Mouse (Mus musculus): ENCODE measurements around the gene Arhgef38. TPM values are rescaled to one million over a fixed set of nuclear protein-coding genes. Genes with fewer than 3 reads are reported as not detected.

Arhgef38 gene
- polyA plus RNA-seq, 1 experiment from 2014 or later: 1.5 TPM

- Histone ChIP-seq H3K9ac (ENCODE audit: low read depth, low read length) (no peak overlapping the region), H3K4me1 (ENCODE audit: control insufficient read depth, insufficient read depth, low read length) (no peaks in the 10 kb centered on the region), H3K4me2 (ENCODE audit: low read depth, low read length) (no peak overlapping the region), H3K27me3 (replicated peaks; ENCODE audit: control insufficient read depth, insufficient read depth, low read length) (no peaks in the 10 kb centered on the region), H3K36me3 (ENCODE audit: control insufficient read depth, insufficient read depth, low read length) (no peaks in the 10 kb centered on the region), H3K27ac (replicated peaks; ENCODE audit: low read depth, low read length) (no peak overlapping the region), H3K9me3 (ENCODE audit: control insufficient read depth, low read length) (no peaks in the 10 kb centered on the region), H3K4me3 (ENCODE audit: low read depth, low read length) (no peak overlapping the region)
- no peak for ATAC-seq (ENCODE audit: low read depth)
- peak; percentile 21 for DNase-seq (ENCODE audit: low spot score)
- 58% methylated on average over 5 of the region's 5 CpGs for WGBS
Measured at GRCm38 (mm10) chr3:133158260-133158659, 76.5 kb downstream of the Arhgef38 start.

GRCm38 (mm10) chr3:133154683-133155082, 80.1 kb downstream of the Arhgef38 start:
- H3K9ac ChIP-seq (ENCODE audit: low read depth, low read length): no peak overlapping the region
- no peak for ATAC-seq (ENCODE audit: low read depth)
- H3K36me3 ChIP-seq (ENCODE audit: control insufficient read depth, insufficient read depth, low read length): no peaks in the 10 kb centered on the region
- no peaks in the 10 kb centered on the region for H3K4me1 ChIP-seq (ENCODE audit: control insufficient read depth, insufficient read depth, low read length)
- no peaks in the 10 kb centered on the region for H3K27me3 ChIP-seq (replicated peaks; ENCODE audit: control insufficient read depth, insufficient read depth, low read length)
- no peak overlapping the region for H3K4me2 ChIP-seq (ENCODE audit: low read depth, low read length)
- no peaks in the 10 kb centered on the region for H3K9me3 ChIP-seq (ENCODE audit: control insufficient read depth, low read length)
- 73% methylated on average over 8 of the region's 8 CpGs for WGBS
- no peak overlapping the region for H3K27ac ChIP-seq (replicated peaks; ENCODE audit: low read depth, low read length)
- DNase-seq (ENCODE audit: low spot score): no peak
- H3K4me3 ChIP-seq (ENCODE audit: low read depth, low read length): no peak overlapping the region

- DNase-seq (ENCODE audit: low spot score) (no peak), ATAC-seq (ENCODE audit: low read depth) (no peak)
- no peaks in the 10 kb centered on the region for H3K4me1 ChIP-seq (ENCODE audit: control insufficient read depth, insufficient read depth, low read length)
- no peak overlapping the region for H3K4me3 ChIP-seq (ENCODE audit: low read depth, low read length)
- H3K36me3 ChIP-seq (ENCODE audit: control insufficient read depth, insufficient read depth, low read length): no peaks in the 10 kb centered on the region
- no peak overlapping the region for H3K4me2 ChIP-seq (ENCODE audit: low read depth, low read length)
- no peak overlapping the region for H3K27ac ChIP-seq (replicated peaks; ENCODE audit: low read depth, low read length)
- H3K9me3 ChIP-seq (ENCODE audit: control insufficient read depth, low read length): no peaks in the 10 kb centered on the region
- no peak overlapping the region for H3K9ac ChIP-seq (ENCODE audit: low read depth, low read length)
- WGBS: 78% methylated on average over 6 of the region's 6 CpGs
- no peaks in the 10 kb centered on the region for H3K27me3 ChIP-seq (replicated peaks; ENCODE audit: control insufficient read depth, insufficient read depth, low read length)
Measured at GRCm38 (mm10) chr3:133153629-133154028, 81.1 kb downstream of the Arhgef38 start.

- H3K4me1 ChIP-seq (ENCODE audit: control insufficient read depth, insufficient read depth, low read length): no peaks in the 10 kb centered on the region
- H3K27me3 ChIP-seq (replicated peaks; ENCODE audit: control insufficient read depth, insufficient read depth, low read length): no peaks in the 10 kb centered on the region
- H3K9me3 ChIP-seq (ENCODE audit: control insufficient read depth, low read length): no peaks in the 10 kb centered on the region
- WGBS: 57% methylated on average over 1 of the region's 1 CpGs
- no peak for DNase-seq (ENCODE audit: low spot score)
- H3K36me3 ChIP-seq (ENCODE audit: control insufficient read depth, insufficient read depth, low read length): no peaks in the 10 kb centered on the region
- H3K4me3 ChIP-seq (ENCODE audit: low read depth, low read length): no peak overlapping the region
- no peak overlapping the region for H3K9ac ChIP-seq (ENCODE audit: low read depth, low read length)
- no peak overlapping the region for H3K4me2 ChIP-seq (ENCODE audit: low read depth, low read length)
- no peak for ATAC-seq (ENCODE audit: low read depth)
- H3K27ac ChIP-seq (replicated peaks; ENCODE audit: low read depth, low read length): no peak overlapping the region
Measured at GRCm38 (mm10) chr3:133152831-133153230, 81.9 kb downstream of the Arhgef38 start.

GRCm38 (mm10) chr3:133151629-133152028, 83.1 kb downstream of the Arhgef38 start:
- WGBS: 86% methylated on average over 6 of the region's 6 CpGs
- no peak overlapping the region for H3K27ac ChIP-seq (replicated peaks; ENCODE audit: low read depth, low read length)

GRCm38 (mm10) chr3:133144511-133145147, 90.1 kb downstream of the Arhgef38 start:
- H3K27me3 ChIP-seq (replicated peaks; ENCODE audit: control insufficient read depth, insufficient read depth, low read length): no peaks in the 10 kb centered on the region
- no peak overlapping the region for H3K4me3 ChIP-seq (ENCODE audit: low read depth, low read length)
- DNase-seq (ENCODE audit: low spot score) (no peak), ATAC-seq (ENCODE audit: low read depth) (no peak)
- H3K36me3 ChIP-seq (ENCODE audit: control insufficient read depth, insufficient read depth, low read length): no peaks in the 10 kb centered on the region
- H3K4me1 ChIP-seq (ENCODE audit: control insufficient read depth, insufficient read depth, low read length): peaks cover 4% of the 10 kb centered on the region; the same call in 1 of the 2 replicates
- no peak overlapping the region for H3K4me2 ChIP-seq (ENCODE audit: low read depth, low read length)
- 82% methylated on average over 6 of the region's 6 CpGs for WGBS
- H3K27ac ChIP-seq (replicated peaks; ENCODE audit: low read depth, low read length): no peak overlapping the region
- H3K9ac ChIP-seq (ENCODE audit: low read depth, low read length): no peak overlapping the region
- H3K9me3 ChIP-seq (ENCODE audit: control insufficient read depth, low read length): no peaks in the 10 kb centered on the region

More at GRCm38 (mm10) chr3:133151629-133152028, 83.1 kb downstream of the Arhgef38 start:
- no peaks in the 10 kb centered on the region for H3K27me3 ChIP-seq (replicated peaks; ENCODE audit: control insufficient read depth, insufficient read depth, low read length)
- DNase-seq (ENCODE audit: low spot score) (no peak), ATAC-seq (ENCODE audit: low read depth) (no peak)
- no peak overlapping the region for H3K4me3 ChIP-seq (ENCODE audit: low read depth, low read length)
- H3K4me1 ChIP-seq (ENCODE audit: control insufficient read depth, insufficient read depth, low read length): no peaks in the 10 kb centered on the region
- no peak overlapping the region for H3K9ac ChIP-seq (ENCODE audit: low read depth, low read length)
- no peaks in the 10 kb centered on the region for H3K9me3 ChIP-seq (ENCODE audit: control insufficient read depth, low read length)
- no peaks in the 10 kb centered on the region for H3K36me3 ChIP-seq (ENCODE audit: control insufficient read depth, insufficient read depth, low read length)
- no peak overlapping the region for H3K4me2 ChIP-seq (ENCODE audit: low read depth, low read length)

GRCm38 (mm10) chr3:133141877-133142276, 92.9 kb downstream of the Arhgef38 start:
- no peak overlapping the region for H3K4me2 ChIP-seq (ENCODE audit: low read depth, low read length)
- ATAC-seq (ENCODE audit: low read depth) (no peak), DNase-seq (ENCODE audit: low spot score) (no peak)
- no peaks in the 10 kb centered on the region for H3K27me3 ChIP-seq (replicated peaks; ENCODE audit: control insufficient read depth, insufficient read depth, low read length)
- WGBS: 86% methylated on average over 6 of the region's 6 CpGs
- H3K4me3 ChIP-seq (ENCODE audit: low read depth, low read length): no peak overlapping the region
- no peaks in the 10 kb centered on the region for H3K9me3 ChIP-seq (ENCODE audit: control insufficient read depth, low read length)
- no peaks in the 10 kb centered on the region for H3K36me3 ChIP-seq (ENCODE audit: control insufficient read depth, insufficient read depth, low read length)
- peaks cover 4% of the 10 kb centered on the region; the same call in 1 of the 2 replicates for H3K4me1 ChIP-seq (ENCODE audit: control insufficient read depth, insufficient read depth, low read length)
- no peak overlapping the region for H3K9ac ChIP-seq (ENCODE audit: low read depth, low read length)
- no peak overlapping the region for H3K27ac ChIP-seq (replicated peaks; ENCODE audit: low read depth, low read length)

- WGBS: 63% methylated on average over 8 of the region's 8 CpGs
- ATAC-seq (ENCODE audit: low read depth) (no peak), DNase-seq (ENCODE audit: low spot score) (no peak)
- Histone ChIP-seq H3K4me1 (ENCODE audit: control insufficient read depth, insufficient read depth, low read length) (no peaks in the 10 kb centered on the region), H3K27me3 (replicated peaks; ENCODE audit: control insufficient read depth, insufficient read depth, low read length) (no peaks in the 10 kb centered on the region), H3K4me3 (ENCODE audit: low read depth, low read length) (no peak overlapping the region), H3K4me2 (ENCODE audit: low read depth, low read length) (no peak overlapping the region), H3K9me3 (ENCODE audit: control insufficient read depth, low read length) (no peaks in the 10 kb centered on the region), H3K36me3 (ENCODE audit: control insufficient read depth, insufficient read depth, low read length) (no peaks in the 10 kb centered on the region), H3K9ac (ENCODE audit: low read depth, low read length) (no peak overlapping the region), H3K27ac (replicated peaks; ENCODE audit: low read depth, low read length) (no peak overlapping the region)
Measured at GRCm38 (mm10) chr3:133132611-133133010, 102.1 kb downstream of the Arhgef38 start.

GRCm38 (mm10) chr3:133131372-133131771, 103.4 kb downstream of the Arhgef38 start:
- 90% methylated on average over 5 of the region's 5 CpGs for WGBS
- H3K27me3 ChIP-seq (replicated peaks; ENCODE audit: control insufficient read depth, insufficient read depth, low read length): no peaks in the 10 kb centered on the region

More at GRCm38 (mm10) chr3:133131372-133131771, 103.4 kb downstream of the Arhgef38 start:
- Histone ChIP-seq H3K36me3 (ENCODE audit: control insufficient read depth, insufficient read depth, low read length) (no peaks in the 10 kb centered on the region), H3K4me1 (ENCODE audit: control insufficient read depth, insufficient read depth, low read length) (no peaks in the 10 kb centered on the region), H3K9me3 (ENCODE audit: control insufficient read depth, low read length) (no peaks in the 10 kb centered on the region), H3K9ac (ENCODE audit: low read depth, low read length) (no peak overlapping the region), H3K4me3 (ENCODE audit: low read depth, low read length) (no peak overlapping the region), H3K27ac (replicated peaks; ENCODE audit: low read depth, low read length) (no peak overlapping the region), H3K4me2 (ENCODE audit: low read depth, low read length) (no peak overlapping the region)
- DNase-seq (ENCODE audit: low spot score): no peak
- no peak for ATAC-seq (ENCODE audit: low read depth)
